Mouse (Mus musculus) left cerebral cortex, adult 9 months (tissue): ENCODE measurements at regions not wholly inside any gene's neighbourhood (a gene's known extent, or its start where the extent isn't known, plus 50 kb on each side); places are given as distances from the start of the nearest gene placed in this dataset.

ENCODE experiments used
- DNase-seq, 2 experiments: peaks; one replicate each; pipeline ENCODE4 v3.0.0; 2022; ENCODE audit warnings: low spot score in 2 of 2

- DNase-seq, result no peak
Measured at GRCm38 (mm10) chr7:83245867-83246266, 338.9 kb upstream of the Tmc3 start.

- no peak for DNase-seq
Measured at GRCm38 (mm10) chr7:83251995-83252563, 332.6 kb upstream of the Tmc3 start.

- DNase-seq, result no peak
Measured at GRCm38 (mm10) chr7:83253001-83253400, 331.7 kb upstream of the Tmc3 start.

GRCm38 (mm10) chr7:83253432-83253831, 331.3 kb upstream of the Tmc3 start:
- DNase-seq, result no peak

GRCm38 (mm10) chr7:83254411-83254810, 330.3 kb upstream of the Tmc3 start:
- no peak for DNase-seq

- DNase-seq, result no peak
Measured at GRCm38 (mm10) chr7:83256236-83256784, 328.4 kb upstream of the Tmc3 start.

GRCm38 (mm10) chr7:83258363-83258916, 326.3 kb upstream of the Tmc3 start:
- no peak for DNase-seq

- DNase-seq, result no peak
Measured at GRCm38 (mm10) chr7:83261489-83261888, 323.2 kb upstream of the Tmc3 start.

GRCm38 (mm10) chr7:83289915-83290773, 294.6 kb upstream of the Tmc3 start:
- DNase-seq, result no peak

GRCm38 (mm10) chr7:83307112-83307511, 277.6 kb upstream of the Tmc3 start:
- no peak for DNase-seq

GRCm38 (mm10) chr7:83312172-83312571, 272.6 kb upstream of the Tmc3 start:
- DNase-seq, result no peak

GRCm38 (mm10) chr7:83329809-83330412, 254.8 kb upstream of the Tmc3 start:
- DNase-seq, result no peak

GRCm38 (mm10) chr7:83347103-83347754, 237.5 kb upstream of the Tmc3 start:
- DNase-seq, result no peak

GRCm38 (mm10) chr7:83369191-83369590, 215.5 kb upstream of the Tmc3 start:
- DNase-seq, result no peak

- DNase-seq, result no peak
Measured at GRCm38 (mm10) chr7:83369605-83370004, 215.1 kb upstream of the Tmc3 start.

GRCm38 (mm10) chr7:83376826-83377225, 207.9 kb upstream of the Tmc3 start:
- no peak for DNase-seq

- DNase-seq, result peak; percentile 27 to 70
Measured at GRCm38 (mm10) chr7:83381381-83382181, 203.1 kb upstream of the Tmc3 start.

- peak in 1 of 2 experiments; percentile 54 for DNase-seq
Measured at GRCm38 (mm10) chr7:83382803-83383363, 201.8 kb upstream of the Tmc3 start.

- no peak for DNase-seq
Measured at GRCm38 (mm10) chr7:83391388-83391787, 193.3 kb upstream of the Tmc3 start.

GRCm38 (mm10) chr7:83392181-83392580, 192.5 kb upstream of the Tmc3 start:
- no peak for DNase-seq

GRCm38 (mm10) chr7:83392625-83393024, 192.1 kb upstream of the Tmc3 start:
- no peak for DNase-seq
